Mouse (Mus musculus): ENCODE measurements around the gene Ndst2. TPM values are rescaled to one million over a fixed set of nuclear protein-coding genes. Genes with fewer than 3 reads are reported as not detected.

Gene Ndst2
- 10 to 100 TPM; 13.1 to 15.3 TPM for total RNA-seq (2021)
- long read RNA-seq, experiment 1, transcript Ndst2-202 (15 exons, 3,907 nt) = major isoform, 10 of 19 reads
- long read RNA-seq, experiment 1, partial matches to known transcripts = 1 of 19 reads
- long read RNA-seq, experiment 1, other reads (novel, unspliced or antisense) = 6 of 19 reads
- long read RNA-seq, experiment 2, transcript Ndst2-202 (15 exons, 3,907 nt) = major isoform, 7 of 14 reads
- long read RNA-seq, experiment 2, partial matches to known transcripts = 2 of 14 reads
- long read RNA-seq, experiment 2, other reads (novel, unspliced or antisense) = 4 of 14 reads

DNA sequence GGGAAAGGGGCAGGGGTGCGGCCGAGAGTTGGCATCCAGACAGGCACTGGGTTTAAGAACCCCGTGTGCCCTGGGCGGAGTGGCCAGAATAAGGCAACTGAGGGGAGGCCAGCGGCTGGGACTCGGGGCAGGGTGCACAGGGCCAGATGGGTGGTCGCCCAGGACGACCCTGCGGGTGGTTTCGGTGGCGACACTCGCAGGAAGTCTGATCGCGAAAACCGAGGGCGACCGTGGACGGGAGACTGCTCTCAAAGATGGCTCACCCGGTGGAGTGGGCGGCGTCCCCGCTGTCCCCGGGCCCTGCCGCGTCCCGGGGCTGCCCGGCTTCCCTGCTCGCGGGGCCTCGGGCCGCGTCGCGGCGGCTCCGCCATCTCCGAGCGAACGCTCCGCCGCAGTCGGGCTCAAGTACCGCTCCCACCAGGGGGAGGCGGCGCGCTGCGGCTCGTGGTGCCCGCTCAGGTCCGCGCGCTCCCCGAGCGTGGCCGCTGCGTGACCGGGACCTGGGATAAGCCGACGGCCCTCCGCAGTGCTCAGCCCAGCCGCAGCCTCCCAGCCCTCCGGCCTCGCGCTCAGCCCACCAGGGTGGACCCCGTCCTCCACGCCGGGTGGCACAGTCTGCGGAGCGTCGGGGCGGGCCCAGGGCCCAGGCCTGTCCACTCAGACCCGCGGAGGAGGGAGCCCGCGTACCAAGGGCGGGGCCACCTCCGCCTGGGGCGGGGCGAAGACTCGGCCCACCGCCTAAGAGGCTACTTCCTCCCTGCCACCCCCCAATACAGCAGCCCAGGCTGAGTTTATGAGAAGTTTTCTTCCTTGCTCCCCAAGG, at the start of gene Ndst2:
Gene Ndst2, minus strand, starts transcription at position 611 of the 823 bp plus-strand sequence.
- DNase-seq = peak; percentile 89

DNA sequence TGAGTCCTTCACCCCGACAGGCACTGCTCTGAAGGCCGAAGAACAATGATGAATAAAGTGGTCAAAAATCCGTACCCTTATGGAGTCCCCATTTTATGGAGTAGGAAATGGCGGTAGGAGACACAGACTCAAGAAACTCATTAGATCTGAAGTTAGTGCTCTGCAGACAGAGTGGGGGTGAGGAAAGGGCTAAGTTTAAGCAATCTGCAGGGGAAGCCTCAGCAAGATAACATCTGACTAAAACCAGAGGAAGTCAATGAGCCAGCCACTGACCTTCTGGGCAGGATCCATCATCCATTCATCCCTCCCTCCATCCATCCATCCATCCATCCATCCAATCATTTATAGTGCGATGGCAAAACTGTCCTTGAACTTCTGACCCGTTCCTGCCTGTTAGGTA, 49.2 kb upstream of the Ndst2 start:
- DNase-seq = no peak

DNA sequence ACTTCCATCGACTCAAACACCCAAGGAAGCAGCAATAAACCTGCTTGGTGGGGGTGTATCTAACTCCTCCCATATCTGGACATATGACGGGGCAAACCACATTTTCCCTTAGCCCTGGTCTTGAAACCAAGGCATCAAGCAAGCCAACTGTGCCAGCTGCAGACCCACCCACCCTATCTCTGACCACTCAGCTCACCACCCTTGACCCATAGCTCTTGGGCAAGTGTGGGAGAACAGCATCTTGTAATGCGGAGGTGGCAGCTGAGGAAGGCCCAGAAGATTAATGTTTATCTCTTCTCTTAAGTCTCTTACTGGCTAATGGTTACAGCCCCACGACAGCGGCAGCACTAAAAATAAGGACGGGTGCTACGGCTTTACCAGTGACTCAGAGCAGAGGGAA, 48.5 kb upstream of the Ndst2 start:
- no peak for DNase-seq

DNA sequence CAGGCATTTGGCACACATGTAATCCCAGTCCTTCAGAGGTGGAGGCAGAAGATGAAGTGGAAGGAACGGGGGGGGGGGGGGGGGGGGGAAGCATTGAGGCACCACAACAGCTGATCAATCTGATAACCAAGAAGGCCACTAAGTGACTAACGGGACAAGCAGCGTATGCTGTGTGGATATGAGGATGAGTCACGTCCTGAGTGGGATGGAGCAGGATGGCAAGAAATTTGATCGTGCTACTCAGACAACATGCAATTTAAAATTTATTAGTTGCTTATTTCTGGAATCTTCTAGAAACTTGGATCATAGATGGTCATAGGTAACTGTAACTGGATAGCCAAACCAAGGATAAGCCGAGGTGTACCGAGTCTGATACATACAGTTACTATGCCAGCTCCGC, 45.9 kb upstream of the Ndst2 start:
- no peak for DNase-seq

DNA sequence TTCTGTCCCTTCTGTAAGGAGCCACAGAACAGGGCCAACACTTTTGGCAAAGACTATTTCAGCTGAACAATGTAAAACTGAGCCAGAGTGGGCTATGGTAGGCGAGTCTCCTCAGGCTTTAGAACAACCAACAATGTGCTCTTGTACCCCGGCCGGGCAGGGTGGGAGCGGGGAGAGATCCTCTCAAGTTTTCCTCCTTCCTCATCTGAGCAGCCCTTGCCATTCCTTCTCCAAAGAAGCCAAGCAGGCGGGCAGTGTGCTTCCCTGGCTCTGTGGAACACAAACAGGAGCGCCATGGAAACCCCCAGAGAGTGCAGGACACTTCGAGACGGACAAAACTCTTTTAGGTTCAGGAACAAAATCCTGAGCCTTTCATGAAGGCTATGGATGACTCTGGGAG, 44.1 kb upstream of the Ndst2 start:
- no peak for DNase-seq

DNA sequence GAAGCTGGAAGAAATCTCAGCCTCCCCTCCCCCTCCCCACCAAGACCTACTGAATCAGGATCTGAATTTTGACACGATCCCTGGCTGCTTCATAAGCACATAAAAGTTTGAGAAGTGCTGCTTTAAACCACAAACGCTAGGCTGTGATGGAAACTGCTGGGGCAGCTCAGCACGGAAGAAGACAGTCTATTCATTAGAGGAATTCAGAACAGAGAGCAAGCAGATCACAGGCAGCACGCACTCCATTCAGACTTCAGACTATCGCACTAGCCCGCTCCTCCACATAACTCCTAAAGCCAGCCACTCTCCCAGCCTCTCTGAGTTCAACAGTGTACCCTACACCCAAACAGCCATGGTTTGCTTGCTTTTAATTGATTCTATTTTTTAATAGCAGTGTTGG, 41.3 kb upstream of the Ndst2 start:
- DNase-seq = no peak

DNA sequence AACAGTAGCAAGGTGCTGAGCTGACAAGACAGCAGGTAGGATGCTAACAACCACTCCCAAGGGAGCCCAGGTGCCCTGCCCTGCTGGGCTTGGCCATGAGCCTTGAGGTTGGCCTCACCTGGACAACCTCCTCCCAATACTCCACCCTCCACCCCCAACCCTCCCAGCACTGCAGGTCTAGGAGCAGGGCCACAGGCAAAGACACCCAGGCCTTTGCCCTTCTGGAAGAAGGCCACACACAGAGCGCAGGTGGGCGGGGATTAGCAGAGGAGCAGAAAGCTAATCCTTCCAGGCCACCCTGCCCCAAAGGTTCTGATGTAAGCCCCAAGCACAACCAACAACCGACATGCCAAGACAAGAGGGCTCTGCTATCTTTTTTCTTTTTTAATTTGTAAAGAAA, 39.0 kb upstream of the Ndst2 start:
- DNase-seq = no peak

DNA sequence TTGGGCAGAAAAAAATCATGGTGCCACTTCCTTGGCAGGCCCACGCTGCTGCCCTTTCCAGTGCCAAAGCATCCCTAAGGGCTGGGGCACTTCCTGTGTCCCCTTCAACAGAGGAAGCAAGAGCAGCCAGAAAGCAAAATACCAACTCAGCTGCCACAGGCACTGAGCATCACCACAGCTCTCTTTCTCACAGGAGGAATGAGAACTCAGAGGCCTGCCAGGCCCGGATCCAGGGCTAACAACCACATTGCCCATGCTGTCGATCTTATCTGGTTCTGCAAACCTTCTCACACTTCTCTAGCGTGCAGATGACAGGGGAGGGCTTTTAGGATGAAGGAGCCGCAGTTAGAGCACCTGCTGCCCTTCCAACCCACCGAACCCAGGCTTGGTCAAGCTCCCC, 38.4 kb upstream of the Ndst2 start:
- DNase-seq = no peak

DNA sequence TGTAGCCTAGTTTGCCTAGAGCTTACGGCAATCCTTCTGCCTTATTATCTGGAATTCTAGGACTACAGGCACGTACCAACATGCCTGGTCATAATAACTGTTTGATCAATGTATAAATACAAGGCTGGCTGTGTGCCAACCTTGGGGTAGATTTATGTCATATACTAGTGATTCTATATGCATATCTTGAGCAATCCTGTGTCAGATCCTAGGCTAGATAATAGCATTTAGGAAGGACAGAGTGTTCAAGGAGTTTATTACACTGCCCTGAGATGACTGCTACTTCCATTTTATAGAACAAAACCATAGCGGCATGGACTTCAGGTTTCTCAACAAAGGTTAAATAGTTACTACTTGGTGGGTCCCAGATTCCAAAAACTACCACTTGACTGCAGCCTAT, 37.6 kb upstream of the Ndst2 start:
- no peak for DNase-seq

DNA sequence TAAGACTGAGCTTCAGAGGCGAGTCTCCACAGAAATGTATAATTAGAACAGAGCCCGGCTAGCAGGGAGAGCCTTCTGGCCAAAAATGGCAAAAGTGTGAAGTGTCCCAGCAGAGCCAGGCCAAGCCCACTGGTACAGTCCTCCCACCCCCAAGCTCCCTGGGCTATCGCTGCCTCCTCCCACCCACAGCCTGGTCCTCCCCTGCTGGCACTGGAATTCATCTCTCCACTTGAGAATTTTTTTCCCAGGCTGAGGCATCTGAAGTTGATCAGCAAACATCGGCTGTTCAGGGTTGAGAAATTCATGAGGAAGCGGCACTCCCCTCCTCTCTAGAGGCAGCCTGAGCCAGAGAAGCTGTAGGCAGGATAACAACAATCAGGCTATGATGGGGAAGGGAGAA, 34.2 kb upstream of the Ndst2 start:
- no peak for DNase-seq

DNA sequence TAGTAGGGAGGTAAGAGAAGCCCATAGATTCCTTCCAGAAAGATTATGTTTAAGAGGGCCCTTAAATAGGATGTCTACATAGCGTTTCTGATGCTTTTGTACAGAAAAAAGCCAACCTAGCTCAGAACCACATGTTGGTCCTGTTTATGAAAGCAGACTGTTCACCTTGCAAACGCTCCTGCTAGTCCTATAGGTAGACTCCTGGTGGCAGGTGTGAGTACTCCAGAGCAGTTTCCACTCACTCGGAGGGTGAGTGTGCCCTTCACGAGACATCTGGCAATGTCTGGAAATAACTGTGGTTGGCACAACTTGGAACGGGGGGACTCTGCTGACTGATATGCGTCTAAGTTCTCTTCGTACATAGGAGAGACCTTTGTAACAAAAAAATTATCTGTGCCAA, 33.6 kb upstream of the Ndst2 start:
- no peak for DNase-seq

DNA sequence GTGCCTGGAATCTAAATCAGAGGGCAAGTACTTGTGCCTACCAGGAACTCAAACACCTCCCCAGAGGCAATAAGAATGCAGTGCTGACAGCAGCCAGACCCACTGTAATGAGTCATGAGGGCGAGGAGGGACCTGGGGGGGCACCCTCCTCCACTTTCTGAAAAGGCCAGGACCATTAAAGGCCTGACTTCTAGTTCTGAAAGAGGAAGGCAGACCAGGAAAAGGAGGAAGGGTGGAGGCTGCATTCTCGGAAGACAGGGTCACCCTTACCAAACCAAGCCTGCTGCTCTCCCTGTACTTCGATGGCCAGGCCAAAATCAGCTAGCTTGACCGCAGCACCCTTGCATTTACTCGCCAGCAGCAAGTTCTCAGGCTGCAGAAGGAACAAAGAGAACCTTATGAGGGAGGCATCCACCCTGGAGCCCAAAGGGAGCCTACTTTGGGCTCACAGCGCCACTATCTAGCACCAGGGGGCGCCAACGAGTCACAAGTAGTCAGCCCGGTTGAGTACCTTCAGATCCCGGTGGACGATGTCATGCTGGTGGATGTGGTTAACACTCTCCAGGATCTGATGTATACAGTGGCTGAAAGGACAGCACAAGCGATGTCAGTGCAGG, 31.4 kb upstream of the Ndst2 start:
- DNase-seq = peak; percentile 95

DNA sequence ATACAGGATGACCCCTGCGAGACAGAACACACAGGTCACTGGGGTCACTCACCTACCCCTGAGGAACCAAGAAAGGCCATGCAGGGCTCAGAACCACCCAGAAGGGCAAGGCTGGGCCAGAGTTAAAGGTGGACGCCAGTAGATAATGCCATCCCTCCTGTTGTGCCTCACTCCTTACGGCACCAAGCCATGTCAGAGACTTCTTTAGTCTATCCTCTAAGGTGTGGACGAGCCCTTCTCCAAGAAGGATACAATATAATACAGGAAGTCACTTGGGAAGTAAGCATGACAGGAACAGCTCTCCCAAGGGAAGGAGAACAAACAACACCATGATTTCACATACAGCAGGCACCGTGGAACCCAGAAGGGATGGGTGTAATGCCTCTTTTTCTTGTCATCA, 30.6 kb upstream of the Ndst2 start:
- DNase-seq = no peak

DNA sequence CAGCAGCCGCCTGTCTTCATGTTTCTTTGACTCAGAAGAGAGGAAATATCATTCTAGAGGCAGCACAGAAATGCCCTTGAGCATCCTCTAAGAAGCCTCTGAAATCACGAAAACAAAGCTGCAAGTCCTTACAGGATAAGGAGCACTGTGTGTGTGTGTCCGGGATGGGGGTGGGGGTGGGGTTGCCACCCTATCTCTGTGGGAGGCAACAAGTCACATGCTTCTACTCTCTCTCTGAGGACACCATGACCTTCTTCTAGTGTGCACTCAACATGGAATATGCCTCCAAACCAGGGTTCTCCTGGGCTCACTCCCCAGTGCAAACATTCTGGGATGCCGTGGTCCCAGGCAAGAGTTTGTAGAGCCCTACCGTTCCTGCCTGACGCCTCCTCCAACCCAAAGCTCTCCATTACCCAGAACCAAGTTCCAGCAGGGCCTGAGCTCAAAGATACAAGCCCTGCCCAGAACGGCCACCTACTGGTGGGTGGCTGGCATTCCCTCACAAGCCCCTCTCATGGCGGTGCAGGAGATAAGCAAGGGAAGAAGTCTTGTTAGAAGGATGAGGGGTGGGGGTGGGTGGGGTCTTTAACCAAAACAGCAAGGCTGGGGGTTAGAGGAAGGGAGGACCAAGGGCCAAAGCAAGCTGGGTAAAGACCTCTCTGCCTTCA, 24.5 kb upstream of the Ndst2 start:
- no peak for DNase-seq

DNA sequence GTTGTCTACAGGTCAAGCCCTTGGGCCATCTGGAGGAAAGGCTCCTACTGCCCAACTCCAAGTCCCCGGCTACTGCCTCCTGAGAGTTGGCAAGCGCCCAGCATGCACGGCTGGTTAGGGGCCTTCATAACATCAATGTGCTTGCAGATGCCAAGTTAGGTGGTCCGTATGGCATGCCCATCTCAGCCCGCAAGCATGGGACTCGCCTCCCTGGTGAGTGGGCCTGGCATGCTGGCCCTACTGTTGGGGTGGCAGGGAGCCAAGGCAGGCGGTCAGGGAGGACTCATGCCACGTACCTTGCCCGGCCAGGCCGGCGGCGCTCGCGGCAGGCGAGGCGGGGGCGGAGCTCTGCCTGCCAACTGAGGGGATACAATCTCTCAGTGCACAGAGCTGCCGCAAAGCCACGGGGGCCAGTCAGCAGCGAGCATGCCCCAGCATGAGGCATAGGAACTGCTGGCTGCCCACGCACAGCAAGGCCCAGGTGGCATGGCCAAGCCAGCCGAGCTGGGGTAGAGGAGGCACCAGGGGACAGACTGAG, 23.1 kb upstream of the Ndst2 start:
- DNase-seq = peak; percentile 36

DNA sequence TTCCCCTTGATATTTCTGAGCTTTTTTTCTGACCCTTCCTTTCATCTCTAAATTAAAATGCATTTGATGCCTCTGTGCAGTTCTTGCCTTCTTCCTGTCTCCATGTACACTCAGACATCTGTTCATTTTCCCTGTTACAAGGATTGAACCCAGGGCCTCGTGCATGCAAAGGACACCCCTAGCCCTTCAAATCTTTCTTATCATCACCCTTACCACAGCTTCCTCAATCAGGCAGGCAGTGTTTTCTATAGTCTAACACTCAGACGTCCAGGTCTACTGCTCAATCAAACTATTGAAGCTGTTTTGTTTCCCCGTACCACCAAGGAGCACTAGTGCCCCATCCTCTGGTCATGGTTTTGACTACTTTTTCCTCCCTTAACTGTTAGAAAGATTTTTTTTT, 19.4 kb upstream of the Ndst2 start:
- no peak for DNase-seq

DNA sequence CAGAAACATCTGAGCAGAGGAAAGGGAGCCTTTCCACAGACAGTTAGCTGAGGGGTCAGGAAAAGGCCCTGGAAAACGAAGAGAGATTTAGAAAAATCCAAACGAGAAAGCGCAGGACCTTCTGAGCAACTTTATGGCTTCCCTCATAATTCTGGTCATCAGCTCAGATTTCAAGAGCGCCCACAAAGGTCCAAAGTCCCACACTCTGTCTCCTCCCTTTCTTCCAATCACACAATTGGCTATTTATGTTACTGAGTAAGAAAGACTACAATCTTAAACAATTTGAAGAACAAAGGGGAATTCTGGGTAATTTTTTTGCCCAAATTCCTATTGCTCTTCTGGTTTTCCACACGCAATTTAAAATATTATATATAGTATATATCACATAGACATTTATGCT, 16.1 kb upstream of the Ndst2 start:
- DNase-seq = no peak

DNA sequence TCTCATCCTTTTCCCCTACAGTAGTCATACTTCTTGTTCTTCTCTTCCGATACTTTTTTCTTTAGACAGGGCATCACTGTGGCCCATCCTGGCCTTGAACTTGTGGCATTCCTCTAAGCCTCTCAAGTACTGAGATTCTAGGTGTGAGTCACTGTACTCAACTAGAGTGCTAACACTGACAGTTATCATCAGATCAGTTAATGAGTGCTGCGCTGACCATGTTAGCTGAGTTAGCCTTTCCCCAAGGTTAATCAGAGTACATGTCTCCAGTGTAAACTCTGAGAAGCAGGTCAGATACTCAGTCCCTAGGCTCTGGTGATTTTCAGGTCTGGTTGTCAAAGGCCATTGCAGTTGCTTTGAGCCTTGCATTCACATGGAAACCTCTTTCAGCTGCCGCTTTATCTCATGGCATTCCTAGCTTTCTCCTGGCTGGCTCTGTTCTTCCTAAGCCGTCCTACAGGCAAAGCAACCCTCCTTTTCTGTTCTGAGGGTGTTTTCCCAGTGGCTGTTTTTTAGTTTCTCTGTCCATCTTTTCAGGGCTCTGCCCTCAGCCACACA, 15.2 kb upstream of the Ndst2 start:
- DNase-seq = no peak

DNA sequence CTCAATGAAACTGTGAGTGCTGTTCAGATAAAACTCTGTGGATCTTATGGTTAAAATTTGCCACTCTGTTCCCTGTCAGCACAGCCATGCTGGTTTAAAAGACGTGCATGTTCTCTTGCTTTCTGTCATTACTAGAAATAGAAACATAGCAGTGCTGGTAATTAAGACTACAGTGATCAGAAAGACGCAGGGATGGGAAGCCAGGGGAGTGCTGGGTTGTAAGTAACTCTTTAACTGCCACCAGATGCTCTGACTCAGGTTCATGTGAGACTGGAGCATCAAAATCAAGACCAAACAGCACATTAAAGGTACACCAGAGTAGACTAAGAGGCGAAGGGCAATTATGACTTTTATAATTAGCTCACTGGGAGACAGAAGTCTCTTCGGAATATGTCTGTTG, 14.0 kb upstream of the Ndst2 start:
- no peak for DNase-seq

DNA sequence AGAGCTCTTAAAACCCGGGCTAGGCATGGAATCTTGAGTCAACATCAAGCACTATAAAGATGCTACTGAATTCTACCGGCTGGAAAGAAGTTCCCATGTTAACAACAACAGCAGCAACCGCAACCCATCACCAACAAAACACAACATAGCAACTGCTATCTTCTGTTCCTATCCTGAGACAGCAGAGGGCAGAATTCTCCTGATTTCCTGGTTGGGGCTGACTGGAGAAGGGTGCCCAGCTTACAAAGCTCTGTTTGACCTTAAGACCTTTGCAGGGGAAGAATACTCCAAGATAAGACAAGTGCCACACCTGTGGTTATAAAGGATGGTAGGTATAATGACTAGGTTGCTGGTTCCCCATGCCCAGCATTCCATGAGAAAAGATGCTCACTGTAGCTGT, 12.6 kb upstream of the Ndst2 start:
- no peak for DNase-seq

DNA sequence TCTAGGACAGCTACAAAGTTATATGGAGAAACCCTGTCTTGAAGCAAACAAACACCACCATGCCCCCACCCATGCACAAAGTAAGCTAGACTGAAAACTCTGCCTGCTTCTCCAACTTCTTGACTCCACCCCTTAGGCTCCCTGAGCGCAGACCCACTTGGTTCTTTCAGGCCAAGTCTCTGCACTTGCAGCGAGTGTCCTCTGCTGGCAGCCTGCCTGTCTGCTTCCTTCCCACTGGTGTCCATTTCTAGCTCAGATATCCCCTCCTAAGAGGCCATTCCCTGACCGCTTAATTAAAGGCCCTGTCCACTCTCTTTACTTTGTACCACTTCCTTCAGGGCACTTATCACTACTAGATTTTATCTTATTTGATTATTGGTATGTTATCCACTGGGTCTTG, 9.3 kb upstream of the Ndst2 start:
- peak; percentile 54 for DNase-seq

DNA sequence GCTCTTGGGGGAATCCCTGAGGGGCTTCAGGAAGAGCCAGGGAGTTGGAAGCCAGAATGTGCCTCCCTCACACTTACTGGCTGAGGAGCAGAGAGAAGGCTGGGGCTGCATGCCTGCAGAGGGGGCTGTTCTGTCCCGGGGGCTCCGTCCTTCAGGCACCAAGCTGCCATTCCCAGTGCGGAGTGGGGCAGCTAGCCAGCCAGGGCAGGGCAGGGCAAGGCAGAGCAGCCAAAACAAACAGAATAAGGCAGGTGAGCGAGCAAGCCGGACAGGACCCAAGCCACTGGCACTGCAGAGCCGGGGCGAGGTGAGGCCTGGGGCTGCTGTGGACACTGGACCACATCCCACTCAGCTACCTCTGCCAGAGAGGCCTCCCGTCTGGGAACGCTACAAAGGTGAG, 6.9 kb upstream of the Ndst2 start:
- no peak for DNase-seq

All from gastrocnemius, postnatal 10 days (tissue).